Mouse (Mus musculus) frontal cortex, postnatal 36 days (tissue): ENCODE data around the gene Prps1.
"Not testable (repeated sequence)": the region's sequence is repeated elsewhere in the genome, so short reads cannot be mapped to it uniquely, and the experiment has no call there.

Experiments
- DNase-seq, 2 experiments: peaks; one replicate each; pipeline ENCODE4 v3.0.0; 2022; ENCODE audit warnings: low spot score in 2 of 2

Prps1 gene

DNA sequence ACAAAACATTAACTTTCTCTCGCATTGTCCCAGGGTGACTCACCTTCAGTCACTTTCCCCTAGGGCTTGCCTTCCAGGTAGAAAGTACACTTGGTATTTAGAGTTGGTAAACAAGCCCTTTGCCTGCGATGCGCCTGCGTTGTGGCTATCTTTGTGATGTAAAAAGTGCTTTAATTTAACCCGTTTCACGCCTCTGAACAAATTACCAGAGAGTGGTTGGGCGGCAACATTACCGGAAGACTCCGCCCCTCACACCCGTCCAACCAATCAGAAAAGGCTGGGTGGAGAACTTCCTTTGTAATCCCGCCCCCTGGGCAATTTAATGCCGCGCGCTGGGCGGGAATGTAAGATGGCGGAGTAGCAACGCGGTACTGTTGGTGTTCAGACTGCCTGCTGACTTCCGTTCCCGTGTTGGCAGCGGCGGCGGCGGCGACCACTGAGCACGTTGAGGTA lies at the start of gene Prps1:
Prps1 (plus strand) TSS at position 335 of the 453 bp plus-strand sequence.
- peak; percentile 82 to 88 for DNase-seq

- DNase-seq: no peak
Measured at GRCm38 (mm10) chrX:140407593-140407992, 48.8 kb upstream of the Prps1 start.

GRCm38 (mm10) chrX:140418467-140418866 lies 37.9 kb upstream of the Prps1 start:
- peak; percentile 46 to 66 for DNase-seq

DNA sequence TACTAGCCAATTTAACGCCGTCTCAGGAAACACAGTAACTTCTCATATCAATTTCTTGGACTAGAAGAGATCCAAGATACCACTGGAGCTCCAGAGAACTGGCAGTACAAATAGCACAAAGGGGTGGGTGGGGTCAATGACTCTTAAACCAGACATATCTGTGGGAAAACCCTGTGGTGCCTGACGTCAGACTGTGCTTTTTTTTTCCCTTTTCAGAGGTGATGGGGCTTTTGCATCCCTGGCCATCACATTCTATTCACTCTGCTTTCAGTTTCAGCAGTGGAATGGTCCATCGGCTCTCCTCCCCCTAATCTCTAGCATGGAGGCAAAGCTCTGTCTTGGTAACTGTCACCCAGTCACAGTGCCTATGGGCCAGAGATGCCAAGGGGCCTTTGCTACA lies 29.3 kb upstream of the Prps1 start:
- no peak for DNase-seq

DNA sequence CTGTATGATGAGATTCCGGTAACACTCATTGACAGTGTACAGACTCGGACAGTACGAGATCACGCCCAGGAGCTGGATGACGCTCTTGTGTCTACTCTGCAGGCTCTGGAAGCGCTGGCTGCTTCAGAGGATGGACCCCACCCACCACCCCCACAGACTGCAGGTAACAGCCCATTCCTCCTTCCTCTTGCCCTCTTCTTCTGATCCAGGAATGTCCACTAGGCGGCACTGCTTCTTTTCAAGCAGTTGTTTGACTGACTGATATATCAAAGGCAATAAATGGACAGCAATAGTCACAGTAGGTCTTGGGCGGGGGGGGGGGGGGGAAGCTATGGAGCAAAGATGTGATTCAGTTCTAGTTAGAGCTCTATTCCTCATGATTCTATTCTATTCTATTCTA lies 28.2 kb upstream of the Prps1 start:
- DNase-seq: no peak

- no peak for DNase-seq
Measured at GRCm38 (mm10) chrX:140429985-140430384, 26.4 kb upstream of the Prps1 start.

DNA sequence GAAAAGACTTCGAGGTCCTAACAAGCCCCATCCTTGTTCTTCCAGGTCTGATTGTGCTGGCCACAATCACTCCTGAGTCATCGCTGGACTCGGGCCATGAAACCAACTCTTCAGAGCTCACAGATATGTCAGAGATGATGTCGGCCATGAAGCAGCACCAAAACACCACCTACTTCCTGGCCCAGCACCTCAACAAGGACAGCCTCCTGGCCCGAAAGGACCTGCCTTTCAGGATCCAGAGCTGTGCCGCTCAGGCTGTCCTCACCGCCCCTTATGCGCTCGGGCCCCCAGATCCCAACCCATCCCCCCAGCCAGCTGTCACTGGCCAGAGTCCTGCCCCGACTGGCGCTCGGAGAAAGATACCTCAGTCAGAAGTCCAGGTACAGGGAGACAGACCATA lies 25.9 kb upstream of the Prps1 start:
- DNase-seq: no peak

DNA sequence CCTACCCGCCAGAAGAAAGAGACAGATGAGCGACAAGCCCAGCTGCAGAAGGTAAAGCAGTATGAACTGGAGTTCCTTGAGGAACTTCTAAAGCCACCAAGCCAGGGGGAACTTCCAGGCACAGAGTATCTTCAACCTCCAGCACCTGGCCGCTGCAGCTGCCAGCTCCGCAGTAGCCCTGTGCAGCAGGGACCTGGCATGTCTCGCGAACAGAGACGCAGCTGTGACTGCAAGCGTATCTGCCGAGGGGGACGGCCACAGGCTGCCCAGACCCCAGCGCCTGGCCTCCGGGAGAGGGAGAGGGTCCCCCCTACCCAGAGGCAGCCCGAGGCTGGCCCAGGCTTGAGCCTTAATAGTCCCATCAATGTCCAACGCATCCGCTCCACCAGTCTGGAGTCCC lies 24.4 kb upstream of the Prps1 start:
- no peak for DNase-seq

GRCm38 (mm10) chrX:140432786-140433185 lies 23.6 kb upstream of the Prps1 start:
- no peak for DNase-seq

DNA sequence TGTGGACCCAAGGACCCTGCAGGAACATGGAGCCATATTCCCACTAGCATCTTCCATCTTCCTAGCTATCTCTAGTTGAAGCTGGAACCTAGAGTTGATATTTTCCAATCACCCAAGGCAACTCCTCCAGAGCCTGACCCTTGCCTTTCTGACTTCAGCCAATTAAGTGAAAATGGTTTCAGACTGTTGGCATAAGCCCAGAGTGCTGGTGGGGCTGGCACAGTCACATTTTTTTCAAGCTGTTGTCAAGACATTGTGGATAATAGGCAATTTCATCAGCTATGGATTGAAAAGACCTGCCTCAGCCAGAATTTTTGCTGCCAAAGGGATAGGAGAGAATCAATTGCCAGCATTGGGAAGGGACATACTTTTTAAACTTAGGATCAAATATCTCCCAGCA lies 18.5 kb upstream of the Prps1 start:
- no peak for DNase-seq

GRCm38 (mm10) chrX:140445551-140445950 lies 10.9 kb upstream of the Prps1 start:
- no peak for DNase-seq

DNA sequence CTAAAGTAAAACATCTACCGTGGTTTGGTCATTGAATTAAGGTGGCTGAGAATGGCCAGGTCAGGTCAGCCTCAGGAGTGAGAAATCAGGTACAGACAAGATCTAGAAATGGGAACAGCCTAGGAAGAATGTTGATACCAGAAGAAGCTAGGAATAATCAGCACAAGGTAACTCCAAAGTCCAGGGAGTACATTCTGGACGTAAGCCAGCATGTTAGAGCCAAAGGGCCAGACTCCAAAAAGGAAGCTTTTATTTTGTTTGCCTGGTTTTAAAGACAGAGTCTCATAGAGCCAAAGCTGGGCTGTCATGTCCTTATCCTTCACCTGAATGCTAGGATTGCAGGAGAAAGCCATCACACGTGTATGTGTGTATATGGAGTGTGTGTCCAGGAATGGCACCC lies 6.3 kb upstream of the Prps1 start:
- DNase-seq: no peak

GRCm38 (mm10) chrX:140456751-140457491 lies 508 bp downstream of the Prps1 start:
- peak in 1 of 2 experiments; percentile 14 for DNase-seq

- DNase-seq: peak in 1 of 2 experiments; percentile 1
Measured at GRCm38 (mm10) chrX:140457502-140457901, 1.1 kb downstream of the Prps1 start.

GRCm38 (mm10) chrX:140478231-140478630 lies 21.8 kb downstream of the Prps1 start:
- DNase-seq: no peak

- peak; percentile 3 to 16 for DNase-seq
Measured at GRCm38 (mm10) chrX:140479171-140479570, 22.8 kb downstream of the Prps1 start.

DNA sequence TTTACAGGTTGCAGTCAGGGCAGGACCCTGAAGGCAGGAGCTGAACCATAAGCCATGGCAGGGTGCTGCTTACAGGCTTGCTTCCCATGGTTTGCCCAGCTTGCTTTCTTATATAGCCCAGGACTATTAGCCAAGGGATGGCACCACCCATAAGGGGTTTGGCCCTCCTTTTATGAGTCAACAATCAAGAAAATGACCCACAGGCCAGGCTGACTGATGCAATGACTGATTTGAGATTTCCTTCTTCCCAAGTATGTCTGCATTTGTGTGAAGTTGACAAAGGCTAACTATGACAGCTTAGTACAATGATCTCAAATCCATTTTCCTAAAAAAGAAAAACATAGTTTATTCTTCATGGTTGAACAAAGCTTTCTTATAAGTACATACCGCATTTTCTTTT lies 32.8 kb downstream of the Prps1 start:
- no peak for DNase-seq

DNA sequence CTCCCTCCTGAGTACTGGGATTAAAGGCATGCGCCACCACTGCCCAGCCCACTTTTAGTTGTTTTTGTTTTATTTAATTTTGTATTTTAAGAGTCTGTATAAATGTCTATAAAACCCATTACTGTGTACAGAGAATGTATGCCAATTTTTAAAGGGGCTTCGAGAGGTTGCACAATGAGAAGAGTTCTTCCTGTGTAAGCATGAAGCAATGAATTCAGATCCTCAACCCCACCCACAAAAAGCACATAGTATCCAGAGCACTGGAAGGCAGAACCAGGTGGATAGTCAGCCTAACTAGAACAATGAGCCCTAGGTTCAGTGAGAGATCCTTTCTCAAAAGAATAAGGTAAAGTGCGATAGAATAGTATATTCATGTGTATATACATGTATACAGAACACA lies 33.8 kb downstream of the Prps1 start:
- DNase-seq: no peak

GRCm38 (mm10) chrX:140491884-140492571 lies 35.6 kb downstream of the Prps1 start:
- DNase-seq: peak in 1 of 2 experiments; percentile 34

- DNase-seq: no peak
Measured at GRCm38 (mm10) chrX:140493527-140494029, 37.2 kb downstream of the Prps1 start.

- DNase-seq: no peak
Measured at GRCm38 (mm10) chrX:140494170-140494569, 37.8 kb downstream of the Prps1 start.

GRCm38 (mm10) chrX:140498431-140498830 lies 42.0 kb downstream of the Prps1 start:
- DNase-seq: not testable (repeated sequence)

- no peak for DNase-seq
Measured at GRCm38 (mm10) chrX:140500306-140500705, 43.9 kb downstream of the Prps1 start.
